Comparison of ENCODE assay signal across 16 mouse cellular contexts in genomic region chr10:19526353-19526752, GRCm38 (mm10).
DNase-seq lines count a peak whose midpoint lies in the region; ATAC-seq and TF ChIP-seq lines count a peak whose summit lies in the region.
"Had no signal": no experiment of that assay in that cellular context is flagged by ENCODE, and none has a peak within 500 bp of the region (broad histone marks: within the 10 kb centered on the region; RNA-seq: fewer than 3 reads in every experiment).

No protein-coding gene starts in this region.

- no peak for DNase-seq in liver
- DNase-seq in ovary, postnatal 36 days (ENCODE audit: low spot score) = no peak
- DNase-seq: adrenal gland, adult 2 months; cerebellum, adult 9-11 months; heart, adult 18-20 months; midbrain, embryonic 14.5 days; spleen, adult 18-20 months; thymus, postnatal 14 days had no signal

- no peaks in the 10 kb centered on the region for H3K27me3 ChIP-seq in liver, embryonic 12.5 days (replicated peaks)
- no peaks in the 10 kb centered on the region for H3K27me3 ChIP-seq in liver, embryonic 16.5 days (ENCODE audit: control insufficient read depth, insufficient read depth, low read depth, low read length)
- no peaks in the 10 kb centered on the region for H3K27me3 ChIP-seq in small intestine, adult 2 months (ENCODE audit: control insufficient read depth, insufficient read depth, low read length)
- H3K27me3 ChIP-seq: lung, embryonic 15.5 days had no signal

- 0 out of 2 replicates have a peak, but pooled peaks cover 11% of the 10 kb centered on the region for H3K4me1 ChIP-seq in liver, embryonic 12.5 days
- H3K4me1 ChIP-seq in liver, embryonic 16.5 days (ENCODE audit: control insufficient read depth, low read depth, low read length) = no peaks in the 10 kb centered on the region; the same call in 1 of the 2 replicates
- H3K4me1 ChIP-seq in small intestine, adult 2 months (ENCODE audit: control insufficient read depth, insufficient read depth, insufficient read length, low read length) = peaks cover 36% of the 10 kb centered on the region
- H3K4me1 ChIP-seq: forebrain, embryonic 10.5 days; lung, embryonic 15.5 days had no signal

- TF ChIP-seq POLR2A in small intestine, adult 2 months (IDR thresholded peaks at IDR 0.05; ENCODE audit: low read depth, low read length) = no peak

- TF ChIP-seq CTCF in small intestine, adult 2 months (IDR thresholded peaks at IDR 0.05; ENCODE audit: extremely low read depth, insufficient read length, insufficient replicate concordance, low read depth, low read length) = no peak

- WGBS in liver, embryonic 12.5 days (ENCODE audit: insufficient replicate concordance) = 12% methylated on average over 1 of the region's 1 CpGs
- 0% methylated on average over 1 of the region's 1 CpGs for WGBS in liver, embryonic 16.5 days (ENCODE audit: insufficient replicate concordance)
- WGBS in small intestine, adult 2 months = 3% methylated on average over 1 of the region's 1 CpGs

- 0 out of 2 replicates have a peak, but pooled peaks have one; percentile 32 for ATAC-seq in liver, embryonic 12.5 days
- peak; percentile 90 for ATAC-seq in granulocyte monocyte progenitor cell, adult 5-6 weeks (replicated peaks; ENCODE audit: poor library complexity, severe bottlenecking)
- ATAC-seq in liver, embryonic 16.5 days (ENCODE audit: low read depth) = peak; percentile 81
- no peak for ATAC-seq in erythroblast, adult 5-6 weeks (replicated peaks; ENCODE audit: low FRiP score, poor library complexity, severe bottlenecking)
- ATAC-seq: hindbrain, postnatal 0 days had no signal

- no peak overlapping the region for H3K27ac ChIP-seq in liver, embryonic 12.5 days
- peak overlapping the region; percentile 70 for H3K27ac ChIP-seq in liver, embryonic 16.5 days (ENCODE audit: low read length)
- peak overlapping the region; percentile 86 for H3K27ac ChIP-seq in small intestine, adult 2 months (ENCODE audit: insufficient read depth, low read depth, low read length)
- H3K27ac ChIP-seq: forebrain, embryonic 10.5 days; hindbrain, postnatal 0 days; lung, embryonic 15.5 days had no signal

- H3K4me2 ChIP-seq in liver, embryonic 12.5 days = no peak overlapping the region
- no peak overlapping the region for H3K4me2 ChIP-seq in liver, embryonic 16.5 days (ENCODE audit: low read depth, low read length)
- H3K4me2 ChIP-seq: lung, embryonic 15.5 days had no signal

- no peak overlapping the region for H3K9ac ChIP-seq in liver, embryonic 12.5 days
- no peak overlapping the region for H3K9ac ChIP-seq in liver, embryonic 16.5 days (ENCODE audit: low read depth, low read length)
- H3K9ac ChIP-seq: lung, embryonic 15.5 days had no signal

- H3K4me3 ChIP-seq in liver, embryonic 12.5 days = no peak overlapping the region
- H3K4me3 ChIP-seq in liver, embryonic 16.5 days (ENCODE audit: low read depth, low read length) = no peak overlapping the region
- H3K4me3 ChIP-seq in small intestine, adult 2 months (ENCODE audit: low read depth, low read length) = no peak overlapping the region
- H3K4me3 ChIP-seq: forebrain, embryonic 10.5 days; lung, embryonic 15.5 days had no signal

- H3K36me3 ChIP-seq in liver, embryonic 12.5 days = no peaks in the 10 kb centered on the region
- no peaks in the 10 kb centered on the region for H3K36me3 ChIP-seq in liver, embryonic 16.5 days (ENCODE audit: control insufficient read depth, insufficient read depth)
- no peaks in the 10 kb centered on the region for H3K36me3 ChIP-seq in small intestine, adult 2 months (ENCODE audit: control insufficient read depth, insufficient read depth, low read length)
- H3K36me3 ChIP-seq: forebrain, embryonic 10.5 days; lung, embryonic 15.5 days had no signal

- no peaks in the 10 kb centered on the region for H3K9me3 ChIP-seq in liver, embryonic 12.5 days (replicated peaks)
- H3K9me3 ChIP-seq in liver, embryonic 16.5 days (replicated peaks; ENCODE audit: control insufficient read depth, low read length) = no peaks in the 10 kb centered on the region
- H3K9me3 ChIP-seq: forebrain, embryonic 10.5 days; lung, embryonic 15.5 days had no signal
